Mouse (Mus musculus): ENCODE data around the gene Gm10337. TPM values are rescaled to one million over a fixed set of nuclear protein-coding genes. Genes with fewer than 3 reads are reported as not detected.

The Gm10337 gene
- total RNA-seq, 2 experiments from 2014 or later: not detected

DNA sequence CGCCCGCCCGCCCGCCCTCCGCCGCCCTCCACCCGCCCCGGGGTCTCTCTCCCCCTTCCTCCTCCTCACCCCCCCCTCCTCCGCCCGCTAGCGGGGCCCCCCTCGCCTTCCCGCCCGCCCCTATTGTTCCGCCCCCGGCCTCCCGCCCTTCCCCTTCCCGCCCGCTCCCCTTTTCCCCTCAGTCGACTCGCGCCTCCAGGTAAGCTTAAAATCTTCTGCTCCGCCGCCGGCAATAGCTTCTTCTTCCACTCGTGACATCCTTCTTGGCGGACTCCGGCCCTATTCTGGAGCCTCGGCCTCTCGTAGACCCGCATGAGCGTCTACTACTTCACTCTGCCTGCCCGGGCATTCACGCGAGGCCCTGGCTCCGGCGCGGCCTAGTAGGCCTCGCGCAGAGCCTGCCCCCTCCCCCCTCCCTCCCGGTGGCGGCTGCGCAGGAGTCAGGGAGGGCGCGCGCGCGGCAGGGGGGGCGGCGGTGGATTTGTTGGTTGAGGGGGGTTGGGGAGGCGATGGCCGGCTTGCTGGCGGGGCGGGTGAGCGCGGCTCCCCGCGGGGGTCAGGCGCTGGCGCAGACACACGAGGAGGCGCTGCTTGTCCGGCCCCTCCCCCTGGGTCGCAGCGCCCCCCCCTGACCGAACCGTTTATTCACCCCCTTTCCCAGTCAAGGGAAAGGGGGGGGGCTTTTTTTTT is 32.8 kb upstream of the Gm10337 start:
- intact Hi-C loops (cut with DNase I): loop anchor here (5.0 kb wide), 1 partner anchor 47 kb away; the partner anchor contains the start of genes Map3k12 and Tarbp2
- peak; percentile 93 for DNase-seq
- H3K27ac ChIP-seq: peak overlapping the region; percentile 95
- peak overlapping the region; percentile 97 for H3K4me3 ChIP-seq
- peak; percentile 37 for TF ChIP-seq CTCF (IDR thresholded peaks at IDR 0.05)

GRCm38 (mm10) chr15:102471295-102471645 is 32.3 kb upstream of the Gm10337 start:
- Histone ChIP-seq H3K4me3 (peak overlapping the region; percentile 97), H3K27ac (peak overlapping the region; percentile 95)
- TF ChIP-seq CTCF (IDR thresholded peaks at IDR 0.05): no peak
- no peak for DNase-seq
- intact Hi-C loops (cut with DNase I): loop anchor here (5.0 kb wide), 1 partner anchor 46 kb away; the partner anchor contains the start of genes Map3k12 and Tarbp2

DNA sequence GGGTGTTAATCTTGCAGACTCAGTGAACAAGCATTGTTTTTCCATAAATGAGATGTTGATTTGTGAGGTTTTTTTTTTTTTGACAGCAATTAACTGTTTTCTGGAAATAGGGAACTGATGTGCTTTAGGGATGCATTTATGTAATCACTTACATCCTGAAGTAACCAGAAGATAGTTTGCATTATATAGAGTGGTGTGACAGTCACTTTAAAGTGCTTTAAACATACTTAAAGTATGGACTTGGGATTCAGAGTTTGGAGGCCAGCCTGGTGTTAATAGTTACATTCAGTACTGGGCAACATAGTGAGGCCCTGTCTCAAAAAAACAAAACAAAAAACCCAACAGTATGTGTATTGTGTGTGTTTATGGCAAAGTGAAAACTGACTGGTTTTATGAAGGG is 31.8 kb upstream of the Gm10337 start:
- no peak for DNase-seq

GRCm38 (mm10) chr15:102473246-102473645 is 30.3 kb upstream of the Gm10337 start:
- TF ChIP-seq CTCF (IDR thresholded peaks at IDR 0.05): no peak
- no peak for DNase-seq
- H3K4me3 ChIP-seq: peak overlapping the region; percentile 97
- H3K27ac ChIP-seq: peak overlapping the region; percentile 95
- intact Hi-C loops (cut with DNase I): loop anchor here (5.0 kb wide), 1 partner anchor 44 kb away; the partner anchor contains the start of genes Map3k12 and Tarbp2

More for the DNA sequence above, 31.8 kb upstream of the Gm10337 start:
- peak overlapping the region; percentile 97 for H3K4me3 ChIP-seq
- peak overlapping the region; percentile 95 for H3K27ac ChIP-seq
- no peak for TF ChIP-seq CTCF (IDR thresholded peaks at IDR 0.05)
- intact Hi-C loops (cut with DNase I): loop anchor here (5.0 kb wide), 1 partner anchor 46 kb away; the partner anchor contains the start of genes Map3k12 and Tarbp2

DNA sequence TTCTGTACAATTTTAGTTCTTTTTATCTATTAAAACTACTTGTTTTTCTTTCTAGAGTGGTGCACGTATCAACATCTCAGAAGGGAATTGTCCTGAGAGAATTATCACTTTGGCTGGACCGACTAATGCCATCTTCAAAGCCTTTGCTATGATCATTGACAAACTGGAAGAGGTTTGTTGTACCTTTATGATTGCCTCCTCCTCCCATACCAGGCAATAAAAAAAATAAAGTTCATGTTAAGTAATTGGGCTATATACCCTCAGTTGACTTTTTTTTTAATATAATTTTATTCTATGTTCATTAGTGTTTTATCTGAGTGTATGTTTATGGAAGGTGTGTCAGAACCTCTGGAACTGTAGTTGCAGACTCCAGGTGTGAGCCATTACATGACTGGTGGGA is 29.0 kb upstream of the Gm10337 start:
- intact Hi-C loops (cut with DNase I): loop anchor here (5.0 kb wide), 1 partner anchor 43 kb away; the partner anchor contains the start of genes Map3k12 and Tarbp2
- no peak for TF ChIP-seq CTCF (IDR thresholded peaks at IDR 0.05)
- no peak overlapping the region; the same call in 1 of the 2 replicates for H3K4me3 ChIP-seq
- no peak overlapping the region for H3K27ac ChIP-seq
- DNase-seq: no peak

DNA sequence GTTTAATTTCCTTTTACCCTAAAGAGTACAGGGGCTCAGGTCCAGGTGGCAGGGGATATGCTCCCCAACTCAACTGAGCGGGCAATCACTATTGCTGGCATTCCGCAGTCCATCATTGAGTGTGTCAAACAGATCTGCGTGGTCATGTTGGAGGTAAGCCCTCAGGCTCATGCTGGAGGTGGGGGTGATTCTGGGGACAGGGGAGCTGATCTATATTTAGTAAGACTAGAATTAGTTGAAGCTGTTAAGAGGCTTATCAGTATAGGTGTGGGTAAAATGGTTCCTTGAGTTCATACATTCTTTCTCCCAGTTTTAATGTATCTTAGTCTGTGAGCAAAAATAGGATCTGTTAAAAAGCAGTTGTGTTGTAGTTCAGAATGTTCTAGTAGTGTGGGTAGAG is 20.4 kb upstream of the Gm10337 start:
- TF ChIP-seq CTCF (IDR thresholded peaks at IDR 0.05): no peak
- intact Hi-C loops (cut with DNase I): no loop called here

DNA sequence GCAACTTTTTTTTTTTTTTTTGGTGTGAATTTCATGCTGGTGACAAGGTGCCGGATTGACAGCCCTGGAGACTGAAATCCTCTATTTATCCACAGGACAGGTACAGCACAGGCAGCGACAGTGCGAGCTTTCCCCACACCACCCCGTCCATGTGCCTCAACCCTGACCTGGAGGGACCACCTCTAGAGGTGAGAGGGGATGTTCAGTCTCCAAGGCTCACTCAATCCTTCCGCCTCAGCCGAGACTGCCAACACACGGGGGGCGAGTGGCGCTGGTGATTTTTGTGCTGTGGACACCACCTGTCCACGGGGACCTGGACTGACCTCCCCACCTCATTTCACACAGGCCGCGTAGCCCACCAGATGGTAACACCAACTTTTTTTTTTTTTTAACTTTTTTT is 17.7 kb upstream of the Gm10337 start:
- Histone ChIP-seq H3K27ac (no peak overlapping the region), H3K4me3 (no peak overlapping the region)
- TF ChIP-seq CTCF (IDR thresholded peaks at IDR 0.05): no peak
- DNase-seq: no peak
- intact Hi-C loops (cut with DNase I): loop anchor here (2.0 kb wide), 1 partner anchor 15 kb away; no protein-coding TSS in a partner anchor

More for the DNA sequence above, 20.4 kb upstream of the Gm10337 start:
- H3K4me3 ChIP-seq: no peak overlapping the region
- no peak overlapping the region for H3K27ac ChIP-seq
- DNase-seq: no peak

DNA sequence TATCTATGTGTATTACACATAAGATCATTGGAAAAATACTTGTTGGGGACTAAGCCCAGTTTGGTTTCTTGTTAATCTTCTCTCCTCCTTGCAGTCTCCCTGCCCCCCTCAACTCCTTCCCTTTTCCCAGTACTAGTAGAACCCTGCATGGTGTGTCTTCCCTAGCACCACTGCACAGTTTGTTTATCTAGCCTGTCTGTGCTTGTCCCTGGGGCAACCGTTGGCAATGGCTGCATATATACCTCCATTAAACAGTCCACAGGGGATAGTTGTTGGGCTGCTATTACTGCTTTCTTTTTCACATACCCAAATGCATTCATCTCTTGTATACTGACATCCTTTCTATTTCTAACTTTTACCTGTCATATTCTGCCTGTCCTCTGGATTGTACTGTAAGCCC is 15.9 kb upstream of the Gm10337 start:
- intact Hi-C loops (cut with DNase I): no loop called here
- Histone ChIP-seq H3K4me3 (no peak overlapping the region), H3K27ac (no peak overlapping the region)
- no peak for DNase-seq
- TF ChIP-seq CTCF (IDR thresholded peaks at IDR 0.05): no peak

DNA sequence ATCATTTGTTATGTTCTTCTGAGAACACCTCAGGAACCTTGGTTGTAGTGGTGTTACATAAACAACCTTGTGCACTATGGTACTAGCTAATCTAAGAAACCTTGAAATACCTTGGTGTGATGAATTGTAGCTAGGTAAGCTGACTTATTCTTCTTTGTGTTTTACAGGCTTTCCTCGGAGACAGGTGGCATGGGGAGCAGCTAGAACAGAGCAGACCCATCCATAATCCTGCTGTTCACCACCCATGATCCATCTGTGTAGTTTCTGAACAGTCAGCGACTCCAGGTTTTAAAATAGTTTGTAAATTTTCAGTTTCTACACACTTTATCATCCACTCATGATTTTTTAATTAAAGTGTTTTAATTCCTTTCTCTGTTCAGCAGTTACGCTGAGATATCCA is 5.2 kb upstream of the Gm10337 start:
- Histone ChIP-seq H3K27ac (no peak overlapping the region), H3K4me3 (no peak overlapping the region)
- intact Hi-C loops (cut with DNase I): no loop called here
- no peak for DNase-seq
- no peak for TF ChIP-seq CTCF (IDR thresholded peaks at IDR 0.05)

DNA sequence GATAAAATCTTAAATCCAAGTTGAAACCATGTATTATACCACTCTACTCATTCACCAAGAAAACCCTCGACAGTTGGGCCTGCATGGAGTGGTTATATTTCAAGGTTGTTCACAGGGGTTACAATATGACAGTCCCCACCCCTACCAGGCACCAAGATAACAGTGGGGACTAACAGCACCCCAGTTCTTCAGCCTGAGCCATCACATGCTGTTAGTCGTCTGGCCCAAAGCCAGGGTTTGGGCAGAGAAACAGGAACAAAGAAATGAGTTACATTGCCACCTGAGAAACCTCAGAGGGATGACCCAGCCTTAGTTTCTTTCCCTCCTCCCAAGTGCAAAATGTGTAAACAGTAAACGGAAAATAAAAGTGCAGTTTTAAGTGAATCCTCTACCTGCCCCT is 4.2 kb upstream of the Gm10337 start:
- DNase-seq: no peak
- no peak for TF ChIP-seq CTCF (IDR thresholded peaks at IDR 0.05)
- intact Hi-C loops (cut with DNase I): no loop called here
- no peak overlapping the region for H3K27ac ChIP-seq
- no peak overlapping the region for H3K4me3 ChIP-seq

- no peak overlapping the region for H3K4me3 ChIP-seq
- no peak for DNase-seq
- no peak for TF ChIP-seq CTCF (IDR thresholded peaks at IDR 0.05)
- intact Hi-C loops (cut with DNase I): loop anchor here (2.0 kb wide), 1 partner anchor 15 kb away; no protein-coding TSS in a partner anchor
- H3K27ac ChIP-seq: no peak overlapping the region
These were observed 3.7 kb upstream of the Gm10337 start for GRCm38 (mm10) chr15:102499851-102500250.

GRCm38 (mm10) chr15:102500479-102500878 is 3.0 kb upstream of the Gm10337 start:
- H3K4me3 ChIP-seq: no peak overlapping the region
- DNase-seq: no peak
- TF ChIP-seq CTCF (IDR thresholded peaks at IDR 0.05): no peak
- intact Hi-C loops (cut with DNase I): loop anchor here (2.0 kb wide), 1 partner anchor 16 kb away; no protein-coding TSS in a partner anchor
- no peak overlapping the region for H3K27ac ChIP-seq

DNA sequence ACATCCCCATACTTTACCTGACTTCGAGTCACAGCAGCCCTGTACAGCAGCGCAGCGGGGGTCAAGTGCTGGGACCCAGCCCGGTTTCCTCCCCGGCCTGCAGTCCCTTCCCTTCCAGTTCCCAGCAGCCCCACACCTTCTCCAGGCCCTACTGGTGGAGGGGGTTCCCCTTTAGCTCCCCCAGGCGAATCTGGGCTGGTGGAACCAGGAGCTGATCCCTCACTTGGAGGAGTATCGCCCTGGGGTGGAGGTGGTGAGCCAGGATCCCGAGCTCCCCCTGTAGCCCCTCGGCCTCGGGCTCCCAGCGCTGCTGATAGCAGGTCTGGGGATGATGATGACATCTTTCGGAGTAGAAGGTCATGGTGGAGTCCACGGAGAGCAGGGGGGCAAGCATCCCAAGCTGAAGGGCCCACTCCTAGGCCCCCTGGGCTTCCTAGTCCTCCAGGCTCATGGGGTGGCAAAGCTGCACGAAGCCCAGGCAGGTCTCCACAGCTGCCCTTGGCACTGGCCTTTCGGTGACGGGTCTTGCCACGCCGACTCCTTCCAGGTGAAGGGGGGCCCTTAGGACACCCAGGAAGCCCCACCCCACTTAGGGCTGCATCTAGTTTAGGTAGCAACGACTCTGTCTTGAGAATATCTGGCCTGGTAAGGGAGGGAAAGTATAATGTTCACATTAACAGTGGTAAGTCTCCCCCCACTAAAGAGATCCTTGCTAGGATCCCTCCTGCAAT is 2.3 kb upstream of the Gm10337 start:
- no peak for TF ChIP-seq CTCF (IDR thresholded peaks at IDR 0.05)
- H3K4me3 ChIP-seq: no peak overlapping the region
- no peak overlapping the region for H3K27ac ChIP-seq
- intact Hi-C loops (cut with DNase I): loop anchor here (2.0 kb wide), 1 partner anchor 16 kb away; no protein-coding TSS in a partner anchor
- DNase-seq: no peak
